Mouse (Mus musculus) E14TG2a.4 (cell line): ENCODE results near the gene Nedd1.

ENCODE experiments used
- CTCF ChIP-seq: conservative IDR thresholded peaks from 2 replicates; pipeline ENCODE4 v1.5.1; 2014; ENCODE audit warnings: low read length
- NANOG ChIP-seq: IDR thresholded peaks from 2 replicates; pipeline ENCODE4 v1.6.1; 2014; ENCODE audit warnings: borderline replicate concordance, low read length, mixed read lengths
- POU5F1 ChIP-seq: IDR thresholded peaks from 2 replicates; pipeline ENCODE4 v1.6.1; 2014; ENCODE audit warnings: low read length, borderline replicate concordance

GRCm38 (mm10) chr10:92641032-92641431 lies 81.2 kb downstream of the Nedd1 start:
- no peak for TF ChIP-seq CTCF
- no peak for TF ChIP-seq NANOG
- no peak for TF ChIP-seq POU5F1
